Mouse (Mus musculus) forebrain, embryonic 16.5 days (tissue): ENCODE data around the gene Rab11fip4. TPM values are rescaled to one million over a fixed set of nuclear protein-coding genes. Genes with fewer than 3 reads are reported as not detected.
"Not testable (repeated sequence)": the region's sequence is repeated elsewhere in the genome, so short reads cannot be mapped to it uniquely, and the experiment has no call there.

Source experiments
- ATAC-seq: fragments of 200-750 bp; cut with Nextera tagmentation; 2 replicates; pipeline ENCODE4 v1.8.0; 2017; ENCODE audit warnings: mild to moderate bottlenecking, moderate library complexity
- H3K27ac ChIP-seq: fragments of 300-500 bp; sonication (generic); 2 replicates; pipeline ENCODE4 v1.5.1; 2014; ENCODE audit warnings: low read length, control low read depth
- H3K27me3 ChIP-seq: fragments of 300-500 bp; sonication (generic); replicated peaks from 2 replicates; pipeline ENCODE4 v1.6.1; 2014; ENCODE audit warnings: low read length; ENCODE audit not compliant: control insufficient read depth, insufficient read depth
- H3K36me3 ChIP-seq: fragments of 300-500 bp; sonication (generic); 2 replicates; pipeline ENCODE4 v1.6.1; 2014; ENCODE audit not compliant: control insufficient read depth, insufficient read depth
- H3K4me1 ChIP-seq: fragments of 300-500 bp; sonication (generic); replicated peaks from 2 replicates; pipeline ENCODE4 v1.6.1; 2014; ENCODE audit warnings: low read length; ENCODE audit not compliant: control insufficient read depth, insufficient read depth
- H3K4me2 ChIP-seq: fragments of 300-500 bp; sonication (generic); 2 replicates; pipeline ENCODE4 v1.6.1; 2014; ENCODE audit warnings: mild to moderate bottlenecking, low read length, control low read depth
- H3K4me3 ChIP-seq: fragments of 300-500 bp; sonication (generic); replicated peaks from 2 replicates; pipeline ENCODE4 v1.5.1; 2014; ENCODE audit warnings: mild to moderate bottlenecking, low read length, control low read depth
- H3K9ac ChIP-seq: fragments of 300-500 bp; sonication (generic); replicated peaks from 2 replicates; pipeline ENCODE4 v1.6.1; 2014; ENCODE audit warnings: low read depth, low read length, control low read depth
- H3K9me3 ChIP-seq: fragments of 300-500 bp; sonication (generic); 2 replicates; pipeline ENCODE4 v1.6.1; 2016; ENCODE audit warnings: low read length; ENCODE audit not compliant: control insufficient read depth
- WGBS: fragments of 180-500 bp; shearing (Covaris S2); extraction: QIAGEN DNeasy Blood & Tissue Kit; methylation state at CpG from one replicate; pipeline ENCODE4 v1.1.7; 2014; 5-methylcytosine and 5-hydroxymethylcytosine counted together
- polyA plus RNA-seq: library from polyadenylated mRNA; unstranded; fragments of >200 nt; fragmentation: Nextera tagmentation; extraction: Ambion mirVana; gene quantifications from 2 replicates; pipeline ENCODE4 v1.2.1, GENCODE M21; 2015

Rab11fip4 gene
- polyA plus RNA-seq, 1 experiment from 2014 or later, result 31.6 TPM

GRCm38 (mm10) chr11:79696390-79697307 lies 105.6 kb downstream of the Rab11fip4 start:
- H3K27me3 ChIP-seq, result no peaks in the 10 kb centered on the region
- no peak overlapping the region for H3K9ac ChIP-seq
- H3K9me3 ChIP-seq, result no peaks in the 10 kb centered on the region
- H3K36me3 ChIP-seq, result peaks cover 5% of the 10 kb centered on the region; the same call in 1 of the 2 replicates
- H3K4me1 ChIP-seq, result peaks cover 13% of the 10 kb centered on the region
- 46% methylated on average over 19 of the region's 19 CpGs for WGBS
- H3K4me3 ChIP-seq, result no peak overlapping the region
- ATAC-seq, result no peak
- H3K27ac ChIP-seq, result 0 out of 2 replicates have a peak overlapping the region, but pooled peaks have one; percentile 25
- H3K4me2 ChIP-seq, result no peak overlapping the region

GRCm38 (mm10) chr11:79698071-79698470 lies 107.1 kb downstream of the Rab11fip4 start:
- no peak overlapping the region for H3K4me3 ChIP-seq
- no peak overlapping the region for H3K9ac ChIP-seq
- H3K36me3 ChIP-seq, result no peaks in the 10 kb centered on the region
- H3K27me3 ChIP-seq, result no peaks in the 10 kb centered on the region
- no peaks in the 10 kb centered on the region for H3K9me3 ChIP-seq
- H3K27ac ChIP-seq, result no peak overlapping the region
- peaks cover 25% of the 10 kb centered on the region for H3K4me1 ChIP-seq
- no peak for ATAC-seq
- H3K4me2 ChIP-seq, result no peak overlapping the region
- WGBS, result 89% methylated on average over 5 of the region's 5 CpGs

- WGBS, result 93% methylated on average over 3 of the region's 4 CpGs
- H3K4me2 ChIP-seq, H3K27me3 ChIP-seq, H3K27ac ChIP-seq, H3K9me3 ChIP-seq, H3K4me3 ChIP-seq, H3K9ac ChIP-seq, H3K36me3 ChIP-seq, ATAC-seq: not testable (repeated sequence)
- peaks cover 28% of the 10 kb centered on the region for H3K4me1 ChIP-seq
These were observed 107.5 kb downstream of the Rab11fip4 start for GRCm38 (mm10) chr11:79698542-79698941.

GRCm38 (mm10) chr11:79701466-79701865 lies 110.5 kb downstream of the Rab11fip4 start:
- H3K4me3 ChIP-seq, result no peak overlapping the region
- H3K4me1 ChIP-seq, result peaks cover 31% of the 10 kb centered on the region
- H3K27me3 ChIP-seq, result no peaks in the 10 kb centered on the region
- no peak overlapping the region for H3K27ac ChIP-seq
- H3K4me2 ChIP-seq, result no peak overlapping the region
- 87% methylated on average over 7 of the region's 7 CpGs for WGBS
- no peaks in the 10 kb centered on the region for H3K36me3 ChIP-seq
- 0 out of 2 replicates have a peak overlapping the region, but pooled peaks have one; percentile 7 for H3K9ac ChIP-seq
- no peak for ATAC-seq
- no peaks in the 10 kb centered on the region for H3K9me3 ChIP-seq

- Histone ChIP-seq H3K4me1 (peaks cover 25% of the 10 kb centered on the region), H3K36me3 (no peaks in the 10 kb centered on the region), H3K27me3 (no peaks in the 10 kb centered on the region), H3K4me3 (no peak overlapping the region), H3K4me2 (peak overlapping the region; percentile 26), H3K9ac (0 out of 2 replicates have a peak overlapping the region, but pooled peaks have one; percentile 2), H3K9me3 (no peaks in the 10 kb centered on the region), H3K27ac (no peak overlapping the region; the same call in 1 of the 2 replicates)
- no peak for ATAC-seq
- WGBS, result 46% methylated on average over 6 of the region's 6 CpGs
These were observed 111.1 kb downstream of the Rab11fip4 start for GRCm38 (mm10) chr11:79702092-79702491.

- peaks cover 24% of the 10 kb centered on the region for H3K4me1 ChIP-seq
- no peaks in the 10 kb centered on the region for H3K36me3 ChIP-seq
- no peaks in the 10 kb centered on the region for H3K9me3 ChIP-seq
- H3K4me2 ChIP-seq, result peak overlapping the region; percentile 54
- ATAC-seq, result no peak
- H3K4me3 ChIP-seq, result peak overlapping the region; percentile 83
- no peaks in the 10 kb centered on the region for H3K27me3 ChIP-seq
- no peak overlapping the region; the same call in 1 of the 2 replicates for H3K9ac ChIP-seq
- peak overlapping the region; percentile 69 for H3K27ac ChIP-seq
- 0% methylated on average over 5 of the region's 5 CpGs for WGBS
These were observed 112.4 kb downstream of the Rab11fip4 start for GRCm38 (mm10) chr11:79703452-79703851.

- H3K4me1 ChIP-seq, result peaks cover 24% of the 10 kb centered on the region
- WGBS, result 0% methylated on average over 27 of the region's 27 CpGs
- H3K27ac ChIP-seq, result peak overlapping the region; percentile 96
- H3K4me2 ChIP-seq, result peak overlapping the region; percentile 54
- H3K27me3 ChIP-seq, result peaks cover 2% of the 10 kb centered on the region
- ATAC-seq, result peak; percentile 63
- H3K4me3 ChIP-seq, result peak overlapping the region; percentile 83
- H3K9me3 ChIP-seq, result no peaks in the 10 kb centered on the region
- H3K36me3 ChIP-seq, result no peaks in the 10 kb centered on the region
- H3K9ac ChIP-seq, result peak overlapping the region; percentile 88
These were observed 112.9 kb downstream of the Rab11fip4 start for GRCm38 (mm10) chr11:79703885-79704291.

- H3K4me1 ChIP-seq, result peaks cover 24% of the 10 kb centered on the region
- ATAC-seq, result peak; percentile 91
- H3K27ac ChIP-seq, result peak overlapping the region; percentile 96
- H3K9ac ChIP-seq, result peak overlapping the region; percentile 88
- no peaks in the 10 kb centered on the region for H3K36me3 ChIP-seq
- WGBS, result under 1% methylated on average over 54 of the region's 61 CpGs
- H3K27me3 ChIP-seq, result peaks cover 6% of the 10 kb centered on the region
- peak overlapping the region; percentile 60 for H3K4me2 ChIP-seq
- H3K9me3 ChIP-seq, result no peaks in the 10 kb centered on the region
- peak overlapping the region; percentile 83 for H3K4me3 ChIP-seq
These were observed 113.5 kb downstream of the Rab11fip4 start for GRCm38 (mm10) chr11:79704318-79705150.

GRCm38 (mm10) chr11:79707084-79707483 lies 116.1 kb downstream of the Rab11fip4 start:
- ATAC-seq, result no peak
- Histone ChIP-seq H3K9ac (no peak overlapping the region), H3K27me3 (peaks cover 17% of the 10 kb centered on the region), H3K4me2 (no peak overlapping the region), H3K9me3 (no peaks in the 10 kb centered on the region), H3K4me1 (peaks cover 30% of the 10 kb centered on the region), H3K27ac (no peak overlapping the region), H3K36me3 (no peaks in the 10 kb centered on the region), H3K4me3 (no peak overlapping the region)
- 79% methylated on average over 3 of the region's 3 CpGs for WGBS
